Mouse (Mus musculus): ENCODE results near the gene Cdkn2a. TPM values are rescaled to one million over a fixed set of nuclear protein-coding genes. Genes with fewer than 3 reads are reported as not detected.

Gene Cdkn2a
- polyA plus RNA-seq (2014; fragmentation: Nextera tagmentation; extraction: Ambion mirVana): not detected in 2 replicates

GRCm38 (mm10) chr4:89294486-89295440 lies at the start of gene Cdkn2a:
Gene Cdkn2a, minus strand, starts transcription at chr4:89294653.
- Histone ChIP-seq H3K27ac (no peak within 1 kb of the TSS), H3K4me2 (replicated peaks) (peak within 1 kb of the TSS; percentile 85), H3K27me3 (ENCODE audit: control insufficient read depth, insufficient read depth, low read length) (peaks cover 97% of the 10 kb centered on the region), H3K9me3 (ENCODE audit: control insufficient read depth, low read length) (no peaks in the 10 kb centered on the region), H3K4me3 (replicated peaks; ENCODE audit: low read length) (peak within 1 kb of the TSS; percentile 52), H3K36me3 (replicated peaks; ENCODE audit: control insufficient read depth, insufficient read depth) (no peaks in the 10 kb centered on the region), H3K9ac (peak within 1 kb of the TSS; percentile 42), H3K4me1 (replicated peaks; ENCODE audit: control insufficient read depth, insufficient read depth, low read length) (no peaks in the 10 kb centered on the region)
- ATAC-seq (ENCODE audit: low FRiP score) (peak; percentile 88), DNase-seq (ENCODE audit: low spot score) (no peak)
- WGBS: under 1% methylated on average over 97 of the region's 117 CpGs

DNA sequence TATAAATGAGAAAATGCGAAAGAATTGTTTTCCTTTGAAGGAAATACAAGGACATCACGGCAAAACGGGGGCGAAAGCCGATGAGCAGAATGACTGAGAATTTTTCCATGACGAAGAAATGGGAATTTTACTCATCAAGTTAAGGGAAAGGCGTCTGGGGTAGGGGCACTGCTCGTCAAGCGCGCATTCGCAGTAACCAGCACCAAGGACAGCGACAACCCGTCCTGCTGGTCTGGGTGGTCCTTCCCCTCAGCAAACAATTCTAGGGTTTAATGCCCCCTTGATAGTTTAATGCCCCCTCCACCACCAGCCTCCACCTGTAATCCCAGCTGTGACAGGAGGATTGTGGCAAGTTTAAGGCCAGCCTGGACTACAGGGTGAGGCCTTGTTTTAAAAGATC lies 19.0 kb upstream of the Cdkn2a start:
- H3K27me3 ChIP-seq (ENCODE audit: control insufficient read depth, insufficient read depth, low read length): peaks cover 73% of the 10 kb centered on the region
- no peak for DNase-seq (ENCODE audit: low spot score)
- no peak overlapping the region for H3K4me3 ChIP-seq (replicated peaks; ENCODE audit: low read length)
- no peak for ATAC-seq (ENCODE audit: low FRiP score)
- H3K9me3 ChIP-seq (ENCODE audit: control insufficient read depth, low read length): no peaks in the 10 kb centered on the region
- no peaks in the 10 kb centered on the region for H3K36me3 ChIP-seq (replicated peaks; ENCODE audit: control insufficient read depth, insufficient read depth)
- WGBS: 12% methylated on average over 13 of the region's 13 CpGs
- no peak overlapping the region for H3K4me2 ChIP-seq (replicated peaks)
- no peak overlapping the region for H3K9ac ChIP-seq
- no peak overlapping the region for H3K27ac ChIP-seq
- H3K4me1 ChIP-seq (replicated peaks; ENCODE audit: control insufficient read depth, insufficient read depth, low read length): peaks cover 6% of the 10 kb centered on the region

DNA sequence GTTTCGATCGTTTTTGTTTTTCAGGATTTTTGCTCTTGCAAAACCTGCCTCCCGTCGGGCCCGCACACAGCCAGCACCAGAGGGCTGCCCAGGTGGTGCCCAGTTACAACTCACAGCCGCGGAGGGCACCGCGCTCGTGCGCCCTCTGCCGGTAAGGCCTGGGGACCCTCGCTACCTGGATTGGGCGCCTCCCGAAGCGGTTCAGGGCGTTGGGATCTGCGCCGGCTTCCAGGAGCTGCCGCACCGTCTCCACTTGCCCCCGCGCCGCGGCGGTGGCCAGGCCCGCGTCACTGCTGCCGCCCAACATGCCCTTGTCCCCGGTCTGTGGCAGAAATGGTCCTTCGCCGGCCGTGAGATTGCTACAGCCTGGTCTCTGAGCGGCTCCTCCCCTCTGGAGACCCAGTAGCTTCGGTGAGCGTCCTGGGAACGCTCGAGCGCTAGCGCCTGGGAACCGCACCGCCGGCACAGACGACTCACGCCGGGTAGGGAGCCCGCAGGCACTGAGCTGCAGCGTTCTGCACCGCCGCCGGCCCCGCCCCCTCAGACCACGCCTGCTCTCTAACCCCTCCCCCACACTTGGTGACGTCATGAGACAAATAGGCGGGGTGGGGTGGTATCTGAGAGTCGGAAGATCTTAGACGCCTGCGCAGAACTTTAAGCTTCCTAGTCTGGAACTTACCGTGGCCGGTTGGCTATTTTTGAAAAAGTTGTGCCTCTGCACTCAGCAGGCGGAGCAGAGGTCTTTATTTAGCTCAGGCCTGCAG lies 16.2 kb upstream of the Cdkn2a start, which contains the start of gene Cdkn2b:
TSS of gene Cdkn2b (minus strand) at position 549 of the 764 bp plus-strand sequence.
- Histone ChIP-seq H3K27ac (no peak within 1 kb of the TSS), H3K27me3 (ENCODE audit: control insufficient read depth, insufficient read depth, low read length) (peaks cover 99% of the 10 kb centered on the region), H3K9ac (no peak within 1 kb of the TSS), H3K4me1 (replicated peaks; ENCODE audit: control insufficient read depth, insufficient read depth, low read length) (peaks cover 6% of the 10 kb centered on the region), H3K4me2 (replicated peaks) (peak within 1 kb of the TSS; percentile 68), H3K36me3 (replicated peaks; ENCODE audit: control insufficient read depth, insufficient read depth) (no peaks in the 10 kb centered on the region), H3K4me3 (replicated peaks; ENCODE audit: low read length) (peak within 1 kb of the TSS; percentile 36), H3K9me3 (ENCODE audit: control insufficient read depth, low read length) (no peaks in the 10 kb centered on the region)
- peak; percentile 88 for ATAC-seq (ENCODE audit: low FRiP score)
- peak; percentile 73 for DNase-seq (ENCODE audit: low spot score)
- WGBS: under 1% methylated on average over 61 of the region's 61 CpGs

DNA sequence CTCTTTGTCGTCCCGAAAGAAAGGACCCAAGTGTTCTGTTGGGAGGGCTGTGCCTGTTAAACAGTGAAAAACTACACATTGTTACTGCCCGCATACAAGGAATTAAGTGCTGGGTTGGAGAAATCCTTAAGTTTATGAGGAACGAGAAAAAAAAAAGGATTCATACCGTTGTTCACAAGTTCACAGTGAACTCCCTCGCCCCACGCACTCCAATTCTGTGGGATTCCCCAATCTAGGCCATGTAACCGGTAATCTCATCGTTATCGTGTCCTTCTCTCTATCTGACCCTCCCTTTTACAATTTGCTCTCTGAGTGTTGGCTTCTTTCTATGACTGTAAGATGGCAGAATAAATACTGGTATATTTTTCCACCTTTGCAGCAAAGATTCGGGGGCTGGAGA lies 15.5 kb upstream of the Cdkn2a start:
- peak overlapping the region; percentile 68 for H3K4me2 ChIP-seq (replicated peaks)
- no peaks in the 10 kb centered on the region for H3K36me3 ChIP-seq (replicated peaks; ENCODE audit: control insufficient read depth, insufficient read depth)
- H3K9me3 ChIP-seq (ENCODE audit: control insufficient read depth, low read length): no peaks in the 10 kb centered on the region
- H3K4me3 ChIP-seq (replicated peaks; ENCODE audit: low read length): peak overlapping the region; percentile 36
- no peak for DNase-seq (ENCODE audit: low spot score)
- no peak for ATAC-seq (ENCODE audit: low FRiP score)
- peaks cover 6% of the 10 kb centered on the region for H3K4me1 ChIP-seq (replicated peaks; ENCODE audit: control insufficient read depth, insufficient read depth, low read length)
- WGBS: 1% methylated on average over 11 of the region's 11 CpGs
- H3K27ac ChIP-seq: no peak overlapping the region
- no peak overlapping the region for H3K9ac ChIP-seq
- H3K27me3 ChIP-seq (ENCODE audit: control insufficient read depth, insufficient read depth, low read length): peaks cover 100% of the 10 kb centered on the region

GRCm38 (mm10) chr4:89308001-89308400 lies 13.5 kb upstream of the Cdkn2a start:
- ATAC-seq (ENCODE audit: low FRiP score) (no peak), DNase-seq (ENCODE audit: low spot score) (no peak)
- Histone ChIP-seq H3K36me3 (replicated peaks; ENCODE audit: control insufficient read depth, insufficient read depth) (no peaks in the 10 kb centered on the region), H3K4me2 (replicated peaks) (no peak overlapping the region), H3K9me3 (ENCODE audit: control insufficient read depth, low read length) (no peaks in the 10 kb centered on the region), H3K9ac (no peak overlapping the region), H3K4me3 (replicated peaks; ENCODE audit: low read length) (no peak overlapping the region), H3K27me3 (ENCODE audit: control insufficient read depth, insufficient read depth, low read length) (peaks cover 100% of the 10 kb centered on the region), H3K27ac (no peak overlapping the region), H3K4me1 (replicated peaks; ENCODE audit: control insufficient read depth, insufficient read depth, low read length) (peaks cover 6% of the 10 kb centered on the region)
- 6% methylated on average over 3 of the region's 3 CpGs for WGBS

DNA sequence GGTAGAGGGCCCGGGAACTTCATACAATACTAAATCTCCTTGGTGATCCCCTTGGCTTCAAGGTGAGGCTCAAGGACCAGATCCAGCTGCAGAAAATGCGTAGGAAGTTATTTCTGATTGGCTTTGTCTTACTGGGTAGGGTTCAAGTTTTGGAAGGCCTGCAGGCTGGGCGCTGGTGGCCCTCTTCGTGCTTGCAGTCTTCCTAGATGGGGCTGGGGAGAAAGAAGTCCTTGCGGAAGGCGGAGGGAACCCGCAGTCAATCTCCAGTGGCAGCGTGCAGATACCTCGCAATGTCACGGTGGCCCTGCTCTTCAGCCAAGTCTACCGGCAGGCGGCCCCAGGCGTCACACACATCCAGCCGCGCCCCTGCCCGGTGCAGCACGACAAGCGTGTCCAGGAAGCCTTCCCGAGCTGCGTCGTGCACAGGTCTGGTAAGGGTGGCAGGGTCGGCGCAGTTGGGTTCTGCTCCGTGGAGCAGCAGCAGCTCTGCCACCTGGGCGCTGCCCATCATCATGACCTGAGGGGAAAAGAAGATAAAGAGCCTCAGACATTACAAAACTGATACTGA lies 12.4 kb upstream of the Cdkn2a start:
- H3K9me3 ChIP-seq (ENCODE audit: control insufficient read depth, low read length): no peaks in the 10 kb centered on the region
- no peaks in the 10 kb centered on the region for H3K36me3 ChIP-seq (replicated peaks; ENCODE audit: control insufficient read depth, insufficient read depth)
- H3K27ac ChIP-seq: no peak overlapping the region
- no peak overlapping the region for H3K9ac ChIP-seq
- no peak overlapping the region for H3K4me3 ChIP-seq (replicated peaks; ENCODE audit: low read length)
- no peak for DNase-seq (ENCODE audit: low spot score)
- 2% methylated on average over 25 of the region's 25 CpGs for WGBS
- H3K4me2 ChIP-seq (replicated peaks): no peak overlapping the region
- H3K27me3 ChIP-seq (ENCODE audit: control insufficient read depth, insufficient read depth, low read length): peaks cover 100% of the 10 kb centered on the region
- H3K4me1 ChIP-seq (replicated peaks; ENCODE audit: control insufficient read depth, insufficient read depth, low read length): peaks cover 6% of the 10 kb centered on the region
- no peak for ATAC-seq (ENCODE audit: low FRiP score)

- H3K4me2 ChIP-seq (replicated peaks): no peak overlapping the region
- no peak overlapping the region for H3K4me3 ChIP-seq (replicated peaks; ENCODE audit: low read length)
- no peak overlapping the region for H3K27ac ChIP-seq
- H3K9ac ChIP-seq: no peak overlapping the region
- no peaks in the 10 kb centered on the region for H3K36me3 ChIP-seq (replicated peaks; ENCODE audit: control insufficient read depth, insufficient read depth)
- peaks cover 100% of the 10 kb centered on the region for H3K27me3 ChIP-seq (ENCODE audit: control insufficient read depth, insufficient read depth, low read length)
- 9% methylated on average over 3 of the region's 3 CpGs for WGBS
- peaks cover 3% of the 10 kb centered on the region for H3K4me1 ChIP-seq (replicated peaks; ENCODE audit: control insufficient read depth, insufficient read depth, low read length)
- H3K9me3 ChIP-seq (ENCODE audit: control insufficient read depth, low read length): no peaks in the 10 kb centered on the region
- ATAC-seq (ENCODE audit: low FRiP score) (no peak), DNase-seq (ENCODE audit: low spot score) (no peak)
These were observed 11.2 kb upstream of the Cdkn2a start for GRCm38 (mm10) chr4:89305691-89306090.

DNA sequence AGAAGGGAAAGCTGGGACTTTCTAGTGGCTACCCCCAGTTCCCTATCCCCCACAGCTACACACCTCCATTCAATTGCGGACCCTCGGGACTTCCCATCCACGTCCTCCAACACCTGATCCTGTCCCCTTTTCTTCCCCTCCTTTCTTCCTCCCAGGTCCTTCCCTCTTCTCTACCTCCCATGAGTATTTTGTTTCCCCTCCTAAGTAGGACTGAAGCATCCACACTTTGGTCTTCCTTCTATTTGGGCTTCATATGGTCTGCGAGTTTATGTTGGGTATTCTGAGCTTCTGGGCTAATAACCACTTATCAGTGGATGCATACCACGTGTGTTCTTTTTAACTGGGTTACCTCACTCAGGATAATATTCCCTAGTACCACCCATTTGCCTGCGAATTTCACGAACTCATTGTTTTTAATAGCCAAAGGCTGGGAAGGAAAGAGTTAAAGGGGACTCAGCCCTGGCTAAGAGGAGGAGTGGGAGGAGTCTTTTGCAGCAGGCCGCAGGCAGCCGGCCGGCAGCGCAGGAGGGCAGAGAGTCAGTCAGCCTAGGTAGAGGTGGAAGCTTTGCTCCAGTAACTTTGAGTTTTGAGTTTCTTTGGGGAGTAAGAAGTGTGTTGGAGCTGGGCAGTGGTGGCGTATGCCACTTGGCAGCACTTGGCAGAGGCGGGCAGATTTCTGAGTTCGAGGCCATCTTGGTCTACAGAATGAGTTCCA lies 9.0 kb upstream of the Cdkn2a start:
- ATAC-seq (ENCODE audit: low FRiP score) (no peak), DNase-seq (ENCODE audit: low spot score) (no peak)
- Histone ChIP-seq H3K9me3 (ENCODE audit: control insufficient read depth, low read length) (no peaks in the 10 kb centered on the region), H3K27me3 (ENCODE audit: control insufficient read depth, insufficient read depth, low read length) (peaks cover 97% of the 10 kb centered on the region), H3K9ac (no peak overlapping the region), H3K4me1 (replicated peaks; ENCODE audit: control insufficient read depth, insufficient read depth, low read length) (no peaks in the 10 kb centered on the region), H3K36me3 (replicated peaks; ENCODE audit: control insufficient read depth, insufficient read depth) (no peaks in the 10 kb centered on the region), H3K27ac (no peak overlapping the region), H3K4me3 (replicated peaks; ENCODE audit: low read length) (no peak overlapping the region), H3K4me2 (replicated peaks) (no peak overlapping the region)
- WGBS: 1% methylated on average over 14 of the region's 14 CpGs

All from hindbrain, embryonic 14.5 days (tissue).